Mouse (Mus musculus): ENCODE results near the gene Slc12a7.

- TF ChIP-seq CTCF (IDR thresholded peaks at IDR 0.05; ENCODE audit: low read depth) (no peak), EP300 (IDR thresholded peaks at IDR 0.05; ENCODE audit: low read depth) (no peak)
Measured at GRCm38 (mm10) chr13:73773519-73774205, 40.8 kb downstream of the Slc12a7 start.

Measured in liver, postnatal 0 days (tissue).